35 mouse cellular contexts compared by ENCODE assay signal in genomic region chr1:59384400-59384799, GRCm38 (mm10).
"Had no signal": no experiment of that assay in that cellular context is flagged by ENCODE, and none has a peak within 500 bp of the region (broad histone marks: within the 10 kb centered on the region; RNA-seq: fewer than 3 reads in every experiment).

No protein-coding gene starts in this region.

- H3K27me3 ChIP-seq: hindbrain, embryonic 12.5 days; hindbrain, embryonic 13.5 days; hindbrain, embryonic 15.5 days; intestine, embryonic 15.5 days had no signal

- DNase-seq: heart, postnatal 10 days; heart, postnatal 14 days; heart, postnatal 36 days; heart, postnatal 4 days; kidney, adult 11 months; kidney, adult 18-20 months; kidney, adult 2 months; kidney, adult 8-10 months; kidney, adult 9 months; kidney, postnatal 10 days; kidney, postnatal 14 days; kidney, postnatal 25 days; kidney, postnatal 36 days; kidney, postnatal 4 days; layer of hippocampus, adult 9-11 months; layer of hippocampus, postnatal 36 days had no signal

- H3K4me1 ChIP-seq: intestine, embryonic 15.5 days had no signal

- H3K9ac ChIP-seq: heart, embryonic 12.5 days; heart, embryonic 13.5 days; heart, embryonic 15.5 days; hindbrain, embryonic 12.5 days; hindbrain, embryonic 13.5 days; hindbrain, embryonic 14.5 days; hindbrain, embryonic 15.5 days; intestine, embryonic 15.5 days; kidney, embryonic 15.5 days had no signal

- ATAC-seq: hindbrain, embryonic 16.5 days; hindbrain, postnatal 0 days; inflammation-experienced regulatory T-cells, adult 6 months; intestine, embryonic 15.5 days; intestine, embryonic 16.5 days; intestine, postnatal 0 days had no signal

- H3K9me3 ChIP-seq: heart, embryonic 12.5 days; heart, embryonic 13.5 days; heart, embryonic 15.5 days; hindbrain, embryonic 10.5 days; hindbrain, embryonic 12.5 days; hindbrain, embryonic 13.5 days; hindbrain, embryonic 15.5 days; intestine, embryonic 15.5 days; kidney, embryonic 15.5 days had no signal

- H3K36me3 ChIP-seq: heart, embryonic 12.5 days; heart, embryonic 13.5 days; heart, embryonic 15.5 days; hindbrain, embryonic 10.5 days; hindbrain, embryonic 12.5 days; hindbrain, embryonic 13.5 days; hindbrain, embryonic 15.5 days; intestine, embryonic 15.5 days; kidney, embryonic 15.5 days had no signal

- H3K4me3 ChIP-seq: heart, embryonic 12.5 days; heart, embryonic 13.5 days; heart, embryonic 15.5 days; hindbrain, embryonic 10.5 days; hindbrain, embryonic 12.5 days; hindbrain, embryonic 13.5 days; hindbrain, embryonic 15.5 days; intestine, embryonic 15.5 days; kidney, embryonic 15.5 days; layer of hippocampus, adult 2 months; left cerebral cortex, adult 2 months had no signal

- H3K4me2 ChIP-seq: heart, embryonic 11.5 days; heart, embryonic 12.5 days; heart, embryonic 13.5 days; heart, embryonic 15.5 days; hindbrain, embryonic 12.5 days; hindbrain, embryonic 13.5 days; hindbrain, embryonic 14.5 days; hindbrain, embryonic 15.5 days; intestine, embryonic 15.5 days; kidney, embryonic 15.5 days had no signal

- H3K27ac ChIP-seq: heart, embryonic 13.5 days; heart, embryonic 15.5 days; hindbrain, embryonic 10.5 days; hindbrain, embryonic 12.5 days; hindbrain, embryonic 13.5 days; hindbrain, embryonic 14.5 days; hindbrain, embryonic 15.5 days; hindbrain, postnatal 0 days; intestine, embryonic 15.5 days; kidney, embryonic 15.5 days; kidney, postnatal 0 days; layer of hippocampus, adult 2 months; left cerebral cortex, adult 2 months had no signal
